Mouse (Mus musculus): ENCODE measurements at regions not wholly inside any gene's neighbourhood (a gene's known extent, or its start where the extent isn't known, plus 50 kb on each side); places are given as distances from the start of the nearest gene placed in this dataset.

DNA sequence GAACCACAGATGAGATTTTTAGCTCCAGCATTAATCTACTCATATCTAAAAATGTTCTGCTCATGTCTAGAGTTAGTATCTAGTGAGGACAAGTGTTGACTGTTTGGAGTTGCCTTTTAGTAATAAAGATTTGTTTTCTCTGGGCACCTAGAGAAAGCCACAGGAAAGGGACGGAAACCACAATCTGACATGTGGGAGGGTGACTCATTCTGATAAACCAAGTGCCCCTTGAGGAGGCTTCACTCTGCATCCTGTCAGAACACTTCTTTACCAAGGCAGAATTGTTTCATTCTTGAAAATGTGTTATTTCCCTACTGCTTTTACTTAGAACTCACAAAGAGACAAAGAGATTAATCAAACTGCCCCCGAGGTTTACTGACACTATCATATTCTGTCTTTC lies 537.4 kb upstream of the Gm11114 start:
- TF ChIP-seq CTCF (IDR thresholded peaks at IDR 0.05; ENCODE audit: borderline replicate concordance, extremely low read depth, insufficient read depth, insufficient read length): no peak
- TF ChIP-seq POLR2A (IDR thresholded peaks at IDR 0.05; ENCODE audit: borderline replicate concordance, extremely low read depth, insufficient read depth, insufficient read length, poor library complexity, severe bottlenecking): no peak
